Mouse (Mus musculus): ENCODE data around the gene 9930111J21Rik2. TPM values are rescaled to one million over a fixed set of nuclear protein-coding genes. Genes with fewer than 3 reads are reported as not detected.
"Not testable (repeated sequence)": the region's sequence is repeated elsewhere in the genome, so short reads cannot be mapped to it uniquely, and the experiment has no call there.

Gene 9930111J21Rik2
- total and polyA plus RNA-seq, 2 experiments from 2014 or later, result 0.16 to 0.78 TPM

DNA sequence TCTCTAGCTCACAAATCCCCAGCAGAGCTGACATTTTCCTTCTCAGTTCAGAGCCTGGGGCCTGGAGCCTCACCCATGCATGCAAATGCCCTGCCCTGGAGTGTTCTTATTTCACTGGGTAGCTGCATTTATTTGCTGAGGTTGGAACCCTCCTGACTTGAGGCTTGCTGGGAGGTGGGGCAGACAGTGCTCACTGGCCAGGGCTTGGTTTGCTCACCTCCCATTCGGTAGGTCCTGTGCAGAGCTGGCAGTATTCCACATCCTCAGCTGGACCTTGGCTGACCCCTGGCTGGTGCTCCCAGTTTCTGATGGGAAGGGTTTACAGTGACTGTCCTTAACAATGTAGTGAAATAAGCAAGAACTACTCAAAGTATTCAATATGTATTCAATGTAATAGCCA lies 44.3 kb downstream of the 9930111J21Rik2 start:
- not testable (repeated sequence) for ATAC-seq; H3K4me2 ChIP-seq (ENCODE audit: low read depth, low read length); DNase-seq (ENCODE audit: low spot score); H3K9me3 ChIP-seq (ENCODE audit: low read length); H3K4me1 ChIP-seq (ENCODE audit: insufficient read depth, low read length); H3K27me3 ChIP-seq (ENCODE audit: insufficient read depth, low read length); H3K4me3 ChIP-seq (ENCODE audit: low read length); H3K27ac ChIP-seq; H3K36me3 ChIP-seq (ENCODE audit: insufficient read depth, low read length); H3K9ac ChIP-seq (replicated peaks; ENCODE audit: low read length)
- WGBS, result 25% methylated on average over 1 of the region's 1 CpGs

DNA sequence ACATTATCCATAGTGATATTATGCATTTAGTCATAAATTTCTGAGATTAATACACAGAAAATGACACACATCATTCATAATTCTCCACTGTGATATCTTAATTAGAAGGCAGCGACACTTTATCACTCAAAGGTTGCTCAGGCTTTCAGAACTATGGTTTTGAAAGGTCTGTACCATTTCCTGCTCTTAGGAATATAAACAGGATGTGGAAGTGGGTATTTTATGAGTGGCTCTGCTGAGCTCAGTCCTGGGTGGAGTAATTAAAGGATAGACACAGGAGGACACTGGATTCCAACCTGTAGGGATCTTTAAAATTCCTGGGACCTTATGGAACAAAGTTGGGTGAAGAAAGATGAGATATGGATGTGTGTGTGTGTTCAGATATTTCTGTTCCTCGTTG lies 44.7 kb downstream of the 9930111J21Rik2 start:
- WGBS, result 77% methylated on average over 2 of the region's 2 CpGs
- not testable (repeated sequence) for H3K4me1 ChIP-seq (ENCODE audit: insufficient read depth, low read length); H3K9me3 ChIP-seq (ENCODE audit: low read length); ATAC-seq; H3K27me3 ChIP-seq (ENCODE audit: insufficient read depth, low read length); H3K27ac ChIP-seq; H3K9ac ChIP-seq (replicated peaks; ENCODE audit: low read length); H3K4me2 ChIP-seq (ENCODE audit: low read depth, low read length); H3K4me3 ChIP-seq (ENCODE audit: low read length); H3K36me3 ChIP-seq (ENCODE audit: insufficient read depth, low read length); DNase-seq (ENCODE audit: low spot score)

DNA sequence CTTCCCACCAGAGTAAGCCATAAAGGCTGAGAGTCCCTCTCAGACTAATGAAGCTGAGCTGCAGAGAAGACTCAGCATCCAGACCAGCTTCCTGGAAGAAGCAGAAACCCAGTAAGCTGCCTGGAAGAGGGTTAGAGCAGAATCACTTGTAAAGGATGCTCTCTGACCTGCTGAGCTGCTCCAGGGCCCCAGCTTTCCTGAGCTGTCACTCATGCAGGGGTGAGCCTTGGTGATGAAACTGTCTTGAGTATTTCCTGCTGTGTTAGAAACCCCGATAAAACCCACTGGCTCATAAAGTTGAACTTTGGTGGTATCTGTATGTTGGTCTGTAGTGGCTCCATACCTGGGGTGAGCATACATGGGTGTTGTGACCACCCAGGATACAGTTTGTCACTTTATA lies 50.6 kb downstream of the 9930111J21Rik2 start:
- WGBS, result 75% methylated on average over 1 of the region's 1 CpGs
- not testable (repeated sequence) for H3K27me3 ChIP-seq (ENCODE audit: insufficient read depth, low read length); H3K36me3 ChIP-seq (ENCODE audit: insufficient read depth, low read length); DNase-seq (ENCODE audit: low spot score); H3K9me3 ChIP-seq (ENCODE audit: low read length); H3K4me3 ChIP-seq (ENCODE audit: low read length); H3K4me2 ChIP-seq (ENCODE audit: low read depth, low read length); ATAC-seq; H3K4me1 ChIP-seq (ENCODE audit: insufficient read depth, low read length); H3K27ac ChIP-seq; H3K9ac ChIP-seq (replicated peaks; ENCODE audit: low read length)

DNA sequence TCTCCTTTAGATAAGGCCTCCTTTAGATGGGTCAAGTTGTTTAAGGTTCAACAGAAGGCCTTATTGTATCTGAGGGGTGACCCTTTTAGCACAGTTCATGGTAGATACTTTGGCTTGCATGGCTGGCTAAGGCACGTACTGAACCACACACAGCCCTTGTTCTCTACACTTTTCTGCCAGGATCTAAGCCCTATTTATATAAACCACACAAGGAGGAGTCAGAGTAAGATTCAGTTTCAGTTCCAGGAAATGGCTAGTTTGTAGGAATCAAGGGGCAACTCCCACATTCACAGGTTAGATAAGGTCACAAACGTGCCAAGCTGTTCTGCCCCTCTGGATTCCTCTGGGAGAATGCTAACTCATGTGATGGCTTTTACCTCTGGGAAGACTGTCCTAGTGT lies 57.0 kb downstream of the 9930111J21Rik2 start, which contains the start of gene Tgtp1:
TSS of gene Tgtp1 (minus strand) at position 155 of the 400 bp plus-strand sequence.
- DNase-seq (ENCODE audit: low spot score); H3K27ac ChIP-seq; H3K4me3 ChIP-seq (ENCODE audit: low read length); H3K9me3 ChIP-seq (ENCODE audit: low read length); ATAC-seq; H3K4me2 ChIP-seq (ENCODE audit: low read depth, low read length); H3K27me3 ChIP-seq (ENCODE audit: insufficient read depth, low read length); H3K36me3 ChIP-seq (ENCODE audit: insufficient read depth, low read length); H3K9ac ChIP-seq (replicated peaks; ENCODE audit: low read length); H3K4me1 ChIP-seq (ENCODE audit: insufficient read depth, low read length): not testable (repeated sequence)
- WGBS, result 75% methylated on average over 2 of the region's 2 CpGs

DNA sequence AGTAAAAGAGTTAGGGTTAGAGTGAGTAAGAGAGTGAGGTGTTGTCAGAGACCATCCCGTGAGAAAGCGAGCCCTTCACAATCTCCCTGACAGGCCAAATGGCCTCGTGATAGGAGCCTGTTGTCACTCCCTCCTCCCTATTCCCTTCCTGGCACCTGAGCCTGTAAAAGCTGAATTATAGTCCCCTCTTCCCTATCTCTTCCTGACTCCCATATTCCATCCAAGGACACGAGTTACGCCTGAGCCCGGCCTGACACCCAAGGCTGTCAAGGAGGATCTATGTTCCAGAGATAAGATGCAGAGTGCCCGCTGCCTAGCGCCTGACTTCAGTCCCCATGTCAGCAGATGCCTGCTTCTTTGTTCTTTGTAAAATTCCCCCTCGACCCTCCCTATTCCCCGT lies 57.7 kb downstream of the 9930111J21Rik2 start:
- H3K9ac ChIP-seq (replicated peaks; ENCODE audit: low read length); H3K27me3 ChIP-seq (ENCODE audit: insufficient read depth, low read length); H3K4me1 ChIP-seq (ENCODE audit: insufficient read depth, low read length); H3K4me3 ChIP-seq (ENCODE audit: low read length); H3K9me3 ChIP-seq (ENCODE audit: low read length); H3K4me2 ChIP-seq (ENCODE audit: low read depth, low read length); H3K27ac ChIP-seq; ATAC-seq; H3K36me3 ChIP-seq (ENCODE audit: insufficient read depth, low read length); DNase-seq (ENCODE audit: low spot score): not testable (repeated sequence)
- 54% methylated on average over 10 of the region's 10 CpGs for WGBS

DNA sequence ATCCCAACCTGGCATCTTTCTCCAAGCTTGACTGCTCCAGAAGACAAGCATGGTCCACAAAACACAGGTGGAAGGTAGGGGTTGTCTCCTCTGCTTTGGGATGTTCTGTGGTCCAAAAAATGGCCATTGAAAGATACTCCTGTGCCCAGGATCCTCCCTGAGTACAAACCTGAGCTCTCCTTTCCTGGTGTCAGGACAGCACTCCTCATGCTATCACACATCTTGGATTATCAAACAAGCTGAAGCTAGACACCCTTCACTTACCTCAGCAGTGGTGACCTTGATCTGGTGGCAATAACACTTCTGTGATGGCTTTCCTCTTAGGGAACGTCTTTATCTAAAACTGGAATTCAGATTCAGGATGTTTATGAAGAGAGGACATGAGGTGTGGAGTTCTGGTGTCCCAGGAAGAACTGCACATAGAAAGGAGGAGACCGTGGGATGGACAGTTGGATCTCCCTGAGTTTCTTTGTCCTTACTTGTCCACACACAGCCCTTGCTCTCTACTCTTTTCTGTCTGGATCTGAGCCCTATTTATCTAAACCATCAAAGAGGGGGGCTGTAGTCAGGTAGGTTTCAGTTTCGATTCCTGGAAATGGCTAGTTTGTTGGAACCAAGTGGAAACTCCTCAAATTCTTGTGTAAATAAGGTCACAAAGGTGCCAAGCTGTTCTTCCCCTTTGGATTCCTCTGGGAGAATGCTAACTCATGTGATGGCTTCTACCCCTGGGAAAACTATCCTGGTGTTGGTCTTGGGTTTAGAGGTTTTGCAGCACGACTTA lies 59.1 kb downstream of the 9930111J21Rik2 start, which contains the start of gene Gm12185:
TSS of gene Gm12185 (minus strand) at position 487 of the 781 bp plus-strand sequence.
- H3K4me3 ChIP-seq (ENCODE audit: low read length); H3K9ac ChIP-seq (replicated peaks; ENCODE audit: low read length); ATAC-seq; H3K9me3 ChIP-seq (ENCODE audit: low read length); H3K36me3 ChIP-seq (ENCODE audit: insufficient read depth, low read length); H3K4me2 ChIP-seq (ENCODE audit: low read depth, low read length); DNase-seq (ENCODE audit: low spot score); H3K27me3 ChIP-seq (ENCODE audit: insufficient read depth, low read length); H3K4me1 ChIP-seq (ENCODE audit: insufficient read depth, low read length); H3K27ac ChIP-seq: not testable (repeated sequence)
- WGBS, result 56% methylated on average over 4 of the region's 4 CpGs

DNA sequence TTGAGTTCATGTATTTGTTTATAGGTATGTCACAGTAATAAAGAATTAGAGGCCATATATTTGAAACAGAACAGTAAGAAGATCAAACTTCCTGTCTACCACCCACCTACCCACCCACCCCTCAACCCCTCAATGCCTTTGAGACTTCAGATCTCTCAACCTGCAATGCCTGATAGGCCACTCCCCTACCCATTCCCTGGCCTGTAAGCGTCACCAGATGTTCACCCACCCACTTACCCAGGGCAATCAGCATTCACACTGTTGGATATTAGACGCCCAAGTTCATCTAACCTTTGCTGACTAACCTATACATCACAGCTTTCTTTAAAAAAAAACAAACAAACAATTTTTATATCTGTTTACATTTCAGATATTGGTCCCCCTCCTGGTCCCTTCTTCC lies 61.1 kb downstream of the 9930111J21Rik2 start:
- H3K4me3 ChIP-seq (ENCODE audit: low read length); DNase-seq (ENCODE audit: low spot score); H3K4me2 ChIP-seq (ENCODE audit: low read depth, low read length); H3K27me3 ChIP-seq (ENCODE audit: insufficient read depth, low read length); H3K9ac ChIP-seq (replicated peaks; ENCODE audit: low read length); H3K27ac ChIP-seq; H3K4me1 ChIP-seq (ENCODE audit: insufficient read depth, low read length); H3K9me3 ChIP-seq (ENCODE audit: low read length); H3K36me3 ChIP-seq (ENCODE audit: insufficient read depth, low read length); ATAC-seq: not testable (repeated sequence)
- WGBS, result 88% methylated on average over 1 of the region's 2 CpGs

DNA sequence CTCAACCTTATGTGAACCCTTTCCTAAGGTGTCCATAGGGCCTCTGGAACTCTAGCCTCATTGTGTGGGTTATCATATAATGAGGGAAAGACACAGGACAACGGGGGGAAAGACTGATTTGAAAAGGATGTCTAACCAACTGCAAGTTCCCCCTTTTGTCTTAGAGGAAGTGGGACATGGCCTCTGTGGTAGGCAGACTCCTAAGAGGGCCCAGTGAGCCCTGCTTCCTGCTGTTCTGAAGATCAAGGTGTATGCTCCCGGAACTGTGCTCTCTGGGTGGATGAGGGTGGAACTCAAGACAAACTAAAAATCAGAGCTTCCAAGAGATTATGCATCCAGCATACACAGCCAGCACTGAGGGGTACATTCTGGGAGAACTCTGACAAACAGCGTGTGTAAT lies 62.8 kb downstream of the 9930111J21Rik2 start:
- not testable (repeated sequence) for H3K27ac ChIP-seq; H3K4me1 ChIP-seq (ENCODE audit: insufficient read depth, low read length); DNase-seq (ENCODE audit: low spot score); H3K4me3 ChIP-seq (ENCODE audit: low read length); H3K9ac ChIP-seq (replicated peaks; ENCODE audit: low read length); ATAC-seq; H3K4me2 ChIP-seq (ENCODE audit: low read depth, low read length); H3K36me3 ChIP-seq (ENCODE audit: insufficient read depth, low read length); H3K27me3 ChIP-seq (ENCODE audit: insufficient read depth, low read length); H3K9me3 ChIP-seq (ENCODE audit: low read length)
- 81% methylated on average over 2 of the region's 3 CpGs for WGBS

DNA sequence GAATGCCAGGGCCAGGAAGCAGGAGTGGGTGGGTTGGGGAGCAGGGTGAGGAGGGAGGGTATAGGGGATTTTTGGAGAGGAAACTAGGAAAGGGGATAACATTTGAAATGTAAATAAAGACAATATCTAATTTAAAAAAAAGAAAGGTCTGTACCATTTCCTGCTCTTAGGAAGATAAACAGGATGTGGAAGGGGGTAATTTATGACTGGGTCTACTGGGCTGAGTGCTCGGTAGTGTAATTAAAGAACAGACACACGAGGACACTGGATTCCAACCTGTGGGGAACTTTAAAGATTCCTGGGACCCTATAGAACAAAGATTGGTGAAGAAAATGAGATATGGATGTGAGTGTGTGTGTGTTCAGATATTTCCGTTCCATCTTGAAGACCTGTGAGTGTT lies 68.2 kb downstream of the 9930111J21Rik2 start:
- not testable (repeated sequence) for H3K27ac ChIP-seq; ATAC-seq; H3K9ac ChIP-seq (replicated peaks; ENCODE audit: low read length); H3K4me1 ChIP-seq (ENCODE audit: insufficient read depth, low read length); H3K9me3 ChIP-seq (ENCODE audit: low read length); DNase-seq (ENCODE audit: low spot score); H3K36me3 ChIP-seq (ENCODE audit: insufficient read depth, low read length); H3K4me2 ChIP-seq (ENCODE audit: low read depth, low read length); H3K4me3 ChIP-seq (ENCODE audit: low read length); H3K27me3 ChIP-seq (ENCODE audit: insufficient read depth, low read length)
- WGBS, result no CpG with 5 or more reads among the region's 3 CpGs

DNA sequence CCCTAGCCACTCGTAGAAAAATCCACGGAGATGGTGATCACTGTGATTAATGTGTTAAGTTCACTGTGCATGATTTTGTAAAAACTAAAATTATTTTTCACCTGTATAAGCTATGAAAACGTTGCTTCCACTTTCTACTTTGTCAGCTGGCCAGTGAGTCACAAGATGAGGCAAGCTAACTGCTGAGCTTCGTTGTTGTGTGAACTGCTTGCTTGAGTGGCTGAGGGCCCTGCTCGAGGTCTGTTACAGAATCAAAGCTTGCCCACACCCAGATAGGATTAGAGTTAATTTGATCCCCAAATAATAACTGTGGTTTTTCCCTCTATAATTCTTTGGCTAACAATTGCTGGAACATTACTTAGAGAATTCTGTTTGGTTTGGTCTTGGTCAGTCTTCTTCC lies 71.0 kb downstream of the 9930111J21Rik2 start:
- not testable (repeated sequence) for H3K27me3 ChIP-seq (ENCODE audit: insufficient read depth, low read length); ATAC-seq; H3K27ac ChIP-seq; H3K9ac ChIP-seq (replicated peaks; ENCODE audit: low read length); H3K4me2 ChIP-seq (ENCODE audit: low read depth, low read length); H3K9me3 ChIP-seq (ENCODE audit: low read length); DNase-seq (ENCODE audit: low spot score); H3K36me3 ChIP-seq (ENCODE audit: insufficient read depth, low read length); H3K4me1 ChIP-seq (ENCODE audit: insufficient read depth, low read length); H3K4me3 ChIP-seq (ENCODE audit: low read length)
- no CpG with 5 or more reads among the region's 5 CpGs for WGBS

Measured in hindbrain, postnatal 0 days (tissue).